Mouse (Mus musculus) layer of hippocampus, adult 2 months (tissue): ENCODE results near the gene Plaur. TPM values are rescaled to one million over a fixed set of nuclear protein-coding genes. Genes with fewer than 3 reads are reported as not detected.

Source experiments
- DNase-seq, 2 experiments: peaks; one replicate each; pipeline ENCODE4 v3.0.0; 2022; ENCODE audit warnings: low spot score in 2 of 2
- H3K27ac ChIP-seq: fragments of 200-600 bp; 2 replicates; pipeline ENCODE4 v1.8.1; 2022
- H3K4me3 ChIP-seq: fragments of 200-600 bp; 2 replicates; pipeline ENCODE4 v1.8.1; 2022; ENCODE audit warnings: mild to moderate bottlenecking
- CTCF ChIP-seq: fragments of 200-600 bp; conservative IDR thresholded peaks from 2 replicates; pipeline ENCODE4 v1.8.1; 2022; ENCODE audit warnings: antibody characterized with exemption, mild to moderate bottlenecking, moderate library complexity
- total RNA-seq, 2 experiments: library from RNA; stranded (reverse); gene quantifications; 2 replicates each; pipeline ENCODE4 v1.2.3; 2021

Gene Plaur
- total RNA-seq, 2 experiments from 2014 or later: 0.23 to 0.32 TPM

- H3K4me3 ChIP-seq: no peak overlapping the region
- no peak overlapping the region for H3K27ac ChIP-seq
- TF ChIP-seq CTCF: no peak
- no peak for DNase-seq
Measured at GRCm38 (mm10) chr7:24430551-24431345, 31.5 kb upstream of the Plaur start.

GRCm38 (mm10) chr7:24431713-24432112 lies 30.6 kb upstream of the Plaur start:
- no peak overlapping the region for H3K27ac ChIP-seq
- no peak for TF ChIP-seq CTCF
- no peak for DNase-seq
- H3K4me3 ChIP-seq: no peak overlapping the region

GRCm38 (mm10) chr7:24435305-24435704 lies 27.0 kb upstream of the Plaur start:
- H3K4me3 ChIP-seq: no peak overlapping the region
- no peak for DNase-seq
- TF ChIP-seq CTCF: no peak
- H3K27ac ChIP-seq: no peak overlapping the region

- H3K27ac ChIP-seq: no peak overlapping the region; the same call in 1 of the 2 replicates
- TF ChIP-seq CTCF: no peak
- DNase-seq: peak in 1 of 2 experiments; percentile 34
- no peak overlapping the region for H3K4me3 ChIP-seq
Measured at GRCm38 (mm10) chr7:24437981-24438380, 24.3 kb upstream of the Plaur start.

- no peak overlapping the region for H3K4me3 ChIP-seq
- no peak for DNase-seq
Measured at GRCm38 (mm10) chr7:24439191-24439590, 23.1 kb upstream of the Plaur start.

GRCm38 (mm10) chr7:24439891-24440290 lies 22.4 kb upstream of the Plaur start:
- no peak for DNase-seq
- Histone ChIP-seq H3K4me3 (no peak overlapping the region), H3K27ac (no peak overlapping the region)
- TF ChIP-seq CTCF: no peak

More at GRCm38 (mm10) chr7:24439191-24439590, 23.1 kb upstream of the Plaur start:
- no peak for TF ChIP-seq CTCF
- H3K27ac ChIP-seq: no peak overlapping the region

GRCm38 (mm10) chr7:24441785-24442184 lies 20.5 kb upstream of the Plaur start:
- DNase-seq: peak in 1 of 2 experiments; percentile 40
- TF ChIP-seq CTCF: peak; percentile 93
- H3K4me3 ChIP-seq: no peak overlapping the region
- no peak overlapping the region for H3K27ac ChIP-seq

- no peak for TF ChIP-seq CTCF
- DNase-seq: no peak
- no peak overlapping the region for H3K4me3 ChIP-seq
- H3K27ac ChIP-seq: no peak overlapping the region
Measured at GRCm38 (mm10) chr7:24442313-24442712, 20.0 kb upstream of the Plaur start.

GRCm38 (mm10) chr7:24445266-24445926 lies 16.9 kb upstream of the Plaur start:
- Histone ChIP-seq H3K27ac (no peak overlapping the region), H3K4me3 (no peak overlapping the region)
- no peak for DNase-seq
- no peak for TF ChIP-seq CTCF

- Histone ChIP-seq H3K4me3 (no peak overlapping the region), H3K27ac (no peak overlapping the region)
- peak; percentile 41 for TF ChIP-seq CTCF
- no peak for DNase-seq
Measured at GRCm38 (mm10) chr7:24446697-24447340, 15.5 kb upstream of the Plaur start.

- TF ChIP-seq CTCF: no peak
- Histone ChIP-seq H3K4me3 (no peak overlapping the region), H3K27ac (no peak overlapping the region)
- no peak for DNase-seq
Measured at GRCm38 (mm10) chr7:24448782-24449517, 13.3 kb upstream of the Plaur start.

GRCm38 (mm10) chr7:24450585-24451017 lies 11.7 kb upstream of the Plaur start:
- no peak overlapping the region for H3K27ac ChIP-seq
- no peak for DNase-seq
- TF ChIP-seq CTCF: no peak
- H3K4me3 ChIP-seq: no peak overlapping the region
